Comparison of ENCODE assay signal across 14 mouse cellular contexts in genomic region chr6:34565176-34565880, GRCm38 (mm10). TPM values are rescaled to one million over a fixed set of nuclear protein-coding genes. Genes with fewer than 3 reads are reported as not detected.
A peak's percentile ranks its signal among the peaks of the same experiment; 100 is the strongest.
DNase-seq lines count a peak whose midpoint lies in the region.
"Had no signal": no experiment of that assay in that cellular context is flagged by ENCODE, and none has a peak within 500 bp of the region (broad histone marks: within the 10 kb centered on the region; RNA-seq: fewer than 3 reads in every experiment).

No protein-coding gene starts in this region.

- DNase-seq in 3T3-L1 (ENCODE audit: low read depth, low spot score): peak; percentile 65
- peak; percentile 57 for DNase-seq in adipocyte (ENCODE audit: low spot score)
- peak; percentile 50 to 56 for DNase-seq in adrenal gland, postnatal 36 days
- DNase-seq in cerebellum, adult 9-10 months: peak; percentile 47
- no peak for DNase-seq in urinary bladder, postnatal 10 days (ENCODE audit: low spot score)
- no peak for DNase-seq in kidney, postnatal 10 days
- no peak for DNase-seq in kidney, postnatal 25 days
- DNase-seq in left cerebral cortex, postnatal 14 days (ENCODE audit: low spot score in 2 of 2): no peak
- DNase-seq: kidney, adult 9 months; kidney, postnatal 4 days; lung, embryonic 14.5 days; thymus, adult 2 months; thymus, postnatal 4 days had no signal

- intact Hi-C loops in left cerebral cortex, postnatal 14 days (cut with DNase I): no loop called here

RNA-seq across cellular contexts. Expression of gene Cald1, which starts 33.0 kb away (rescaled TPM):
- 10 to 100 TPM; 49.9 to 81.3 TPM for total RNA-seq in adrenal gland, postnatal 36 days (2021)
- 10 to 100 TPM; 20.8 to 23.8 TPM for total RNA-seq in left cerebral cortex, postnatal 14 days (2021)
- total RNA-seq: common myeloid progenitor, adult 5-6 weeks had no signal

Comparison
In these comparisons a context has a peak if more than half of its experiments do, and no peak if none do; other contexts are left out.
1. DNase-seq: peak in 3T3-L1 (single experiment), adipocyte (single experiment), adrenal gland, postnatal 36 days (2 of 2) and cerebellum, adult 9-10 months (single experiment); none in urinary bladder, postnatal 10 days (single experiment), kidney, postnatal 10 days (single experiment), kidney, postnatal 25 days (0 of 2) and left cerebral cortex, postnatal 14 days (0 of 2).